Mouse (Mus musculus) liver, embryonic 14.5 days (tissue): ENCODE measurements around the gene Sufu.

Source experiments
- CTCF ChIP-seq: IDR thresholded peaks from 2 replicates; pipeline ENCODE4 v1.5.1; 2016; ENCODE audit warnings: antibody characterized with exemption, low read depth, control low read depth
- EP300 ChIP-seq: IDR thresholded peaks from 2 replicates; pipeline ENCODE4 v1.6.1; 2016; ENCODE audit warnings: antibody characterized with exemption, low read depth

- no peak for TF ChIP-seq CTCF
- TF ChIP-seq EP300, result no peak
These were observed 103.3 kb downstream of the Sufu start for GRCm38 (mm10) chr19:46499836-46500580.
